Mouse (Mus musculus) olfactory bulb, adult 2 months (tissue): ENCODE results near the gene Ints2.

ENCODE experiments used
- CTCF ChIP-seq: fragments of 200-500 bp; IDR thresholded peaks from 2 replicates; pipeline ENCODE4 v1.5.1; 2012; ENCODE audit warnings: low read depth, mild to moderate bottlenecking, low read length, moderate library complexity; ENCODE audit not compliant: insufficient read depth
- POLR2A ChIP-seq: fragments of 200-500 bp; IDR thresholded peaks from 2 replicates; pipeline ENCODE4 v1.6.1; 2012; ENCODE audit warnings: mild to moderate bottlenecking, low read depth, low read length, moderate library complexity; ENCODE audit not compliant: insufficient read depth

- TF ChIP-seq CTCF (no peak), POLR2A (no peak)
Observed at GRCm38 (mm10) chr11:86278442-86279102, 21.2 kb upstream of the Ints2 start.
